8 mouse cellular contexts compared by ENCODE assay signal in the genomic region with DNA sequence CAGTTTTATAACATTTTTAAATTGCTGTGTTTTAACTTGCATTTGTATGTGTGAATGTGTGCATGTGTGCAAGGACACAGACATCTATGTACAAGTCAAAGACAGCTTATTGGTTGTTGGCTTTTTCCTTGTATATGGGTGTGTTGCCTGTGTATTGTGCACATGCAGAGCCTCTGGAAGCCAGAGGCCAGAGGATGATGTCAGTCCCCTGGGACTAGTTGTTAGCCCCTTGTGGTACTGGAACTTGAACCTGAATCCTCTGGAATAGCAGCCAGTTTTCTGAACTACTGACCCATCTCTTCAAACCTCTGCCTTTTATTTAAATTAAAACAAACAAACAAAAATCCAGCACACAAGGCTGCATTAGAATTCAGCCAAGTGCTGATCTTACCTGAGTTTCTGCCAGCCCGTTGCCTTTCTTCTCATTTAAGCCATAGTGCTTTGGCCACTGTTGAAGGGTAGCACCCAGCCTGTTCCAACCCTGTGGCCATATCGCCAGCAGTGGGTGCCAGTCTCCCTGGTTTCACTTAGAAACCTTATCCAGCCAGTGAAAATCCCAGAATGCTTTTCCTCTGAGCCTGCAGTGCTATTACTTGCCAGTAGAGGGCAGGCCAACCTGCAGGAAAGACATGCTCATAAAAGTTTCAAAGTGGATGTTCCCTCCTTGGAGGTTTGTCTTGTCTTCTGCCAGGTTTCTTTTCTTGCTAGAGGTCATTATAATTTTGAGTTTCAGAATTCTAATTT. TPM values are rescaled to one million over a fixed set of nuclear protein-coding genes. Genes with fewer than 3 reads are reported as not detected.
A peak's percentile ranks its signal among the peaks of the same experiment; 100 is the strongest.
DNase-seq lines count a peak whose midpoint lies in the region; ATAC-seq and TF ChIP-seq lines count a peak whose summit lies in the region.

No protein-coding gene starts in this region.

- ATAC-seq in heart, postnatal 0 days (ENCODE audit: insufficient read depth, low read depth): peak; percentile 79

- H3K4me2 ChIP-seq in heart, postnatal 0 days (ENCODE audit: low read depth, low read length): no peak overlapping the region

- 34% methylated on average over 2 of the region's 2 CpGs for WGBS in forebrain, embryonic 10.5 days
- 22% methylated on average over 2 of the region's 2 CpGs for WGBS in heart, postnatal 0 days

- peaks cover 2% of the 10 kb centered on the region; the same call in 1 of the 2 replicates for H3K36me3 ChIP-seq in ES-Bruce4 (ENCODE audit: control insufficient read depth, insufficient read depth, low read length, poor library complexity, severe bottlenecking)
- H3K36me3 ChIP-seq in forebrain, embryonic 10.5 days (replicated peaks): peaks cover 93% of the 10 kb centered on the region
- peaks cover 77% of the 10 kb centered on the region for H3K36me3 ChIP-seq in heart, postnatal 0 days (replicated peaks; ENCODE audit: control insufficient read depth, insufficient read depth, low read length)

- no peaks in the 10 kb centered on the region for H3K9me3 ChIP-seq in ES-Bruce4 (replicated peaks; ENCODE audit: control insufficient read depth, insufficient read depth, low read length, poor library complexity, severe bottlenecking)
- H3K9me3 ChIP-seq in forebrain, embryonic 10.5 days: no peaks in the 10 kb centered on the region
- H3K9me3 ChIP-seq in heart, postnatal 0 days (replicated peaks; ENCODE audit: control insufficient read depth, low read length): no peaks in the 10 kb centered on the region

- TF ChIP-seq CTCF in ES-Bruce4 (IDR thresholded peaks at IDR 0.05; ENCODE audit: low read depth, low read length): peak; percentile 65
- TF ChIP-seq CTCF in brain, embryonic 14.5 days (IDR thresholded peaks at IDR 0.05; ENCODE audit: borderline replicate concordance, extremely low read depth, insufficient read depth, insufficient read length): peak; percentile 93
- TF ChIP-seq CTCF in heart, postnatal 0 days (IDR thresholded peaks at IDR 0.05; ENCODE audit: low read depth): peak; percentile 99

- H3K4me3 ChIP-seq in ES-Bruce4 (ENCODE audit: low read depth, low read length): no peak overlapping the region
- H3K4me3 ChIP-seq in forebrain, embryonic 10.5 days: no peak overlapping the region
- no peak overlapping the region for H3K4me3 ChIP-seq in heart, postnatal 0 days (ENCODE audit: low read depth, low read length)

- H3K4me1 ChIP-seq in ES-Bruce4 (ENCODE audit: control insufficient read depth, insufficient read depth, low read length): no peaks in the 10 kb centered on the region
- no peaks in the 10 kb centered on the region for H3K4me1 ChIP-seq in forebrain, embryonic 10.5 days
- no peaks in the 10 kb centered on the region for H3K4me1 ChIP-seq in heart, postnatal 0 days (ENCODE audit: control insufficient read depth, insufficient read depth)

- no peak for TF ChIP-seq POLR2A in ES-Bruce4 (IDR thresholded peaks at IDR 0.05; ENCODE audit: insufficient read depth, low read length)
- no peak for TF ChIP-seq POLR2A in brain, embryonic 14.5 days (IDR thresholded peaks at IDR 0.05; ENCODE audit: borderline replicate concordance, extremely low read depth, insufficient read depth, insufficient read length, poor library complexity, severe bottlenecking)

- TF ChIP-seq EP300 in ES-Bruce4 (IDR thresholded peaks at IDR 0.05; ENCODE audit: insufficient read depth, low read depth, low read length): no peak
- TF ChIP-seq EP300 in heart, postnatal 0 days (IDR thresholded peaks at IDR 0.05; ENCODE audit: low read depth): no peak

- DNase-seq in brain, embryonic 14.5 days (ENCODE audit: low read depth): peak; percentile 83
- peak; percentile 71 for DNase-seq in forebrain, embryonic 10.5 days (ENCODE audit: extremely low spot score, low spot score)
- DNase-seq in heart, postnatal 0 days (ENCODE audit: low spot score): peak; percentile 83
- peak; percentile 81 for DNase-seq in layer of hippocampus, adult 11-12 months (ENCODE audit: low spot score)
- DNase-seq in lung, adult 18-20 months: peak; percentile 78 to 89
- DNase-seq in ovary, postnatal 14 days (ENCODE audit: low spot score): peak; percentile 79
- peak; percentile 80 for DNase-seq in thymus, postnatal 0 days (ENCODE audit: low spot score)

- no peaks in the 10 kb centered on the region for H3K27me3 ChIP-seq in ES-Bruce4 (ENCODE audit: control insufficient read depth, insufficient read depth, low read length, poor library complexity, severe bottlenecking)
- H3K27me3 ChIP-seq in forebrain, embryonic 10.5 days (ENCODE audit: poor library complexity, severe bottlenecking): no peaks in the 10 kb centered on the region
- H3K27me3 ChIP-seq in heart, postnatal 0 days (ENCODE audit: control insufficient read depth, insufficient read depth, low read length): no peaks in the 10 kb centered on the region

- H3K27ac ChIP-seq in ES-Bruce4 (ENCODE audit: insufficient read depth, low read length): no peak overlapping the region
- no peak overlapping the region for H3K27ac ChIP-seq in forebrain, embryonic 10.5 days
- H3K27ac ChIP-seq in heart, postnatal 0 days (ENCODE audit: low read depth): no peak overlapping the region

- H3K9ac ChIP-seq in ES-Bruce4 (ENCODE audit: low read depth, poor library complexity, severe bottlenecking): no peak overlapping the region
- no peak overlapping the region for H3K9ac ChIP-seq in heart, postnatal 0 days (replicated peaks; ENCODE audit: low read depth, low read length)

RNA-seq across cellular contexts. Expression of gene Lias, which starts 10.1 kb away (rescaled TPM):
- 45.7 and 53.5 TPM in 2 replicates for polyA plus RNA-seq in ES-Bruce4 (2011; ENCODE audit: insufficient read depth, insufficient read length, low read depth, missing spikeins)
- 33.3 and 35.3 TPM in 2 replicates for polyA plus RNA-seq in brain, embryonic 14.5 days (2012; rRNA removed)
- polyA plus RNA-seq in forebrain, embryonic 10.5 days (2016; fragmentation: Nextera tagmentation; extraction: Ambion mirVana): 68.9 and 72.5 TPM in 2 replicates
- 26.2 and 36.8 TPM in 2 replicates for total RNA-seq in heart, postnatal 0 days (2014; rRNA removed; ENCODE audit: low replicate concordance)
- 71.5 and 75.2 TPM in 2 replicates for polyA plus RNA-seq in heart, postnatal 0 days (2015; fragmentation: Nextera tagmentation; extraction: Ambion mirVana)
- polyA plus RNA-seq in thymus, postnatal 0 days (2015; fragmentation: Nextera tagmentation; extraction: Ambion mirVana): 69.5 and 74.3 TPM in 2 replicates

RNA-seq across cellular contexts. Expression of gene Rpl9, which starts 10.2 kb away (rescaled TPM):
- polyA plus RNA-seq in ES-Bruce4 (2011; ENCODE audit: insufficient read depth, insufficient read length, low read depth, missing spikeins): 573 and 625 TPM in 2 replicates
- 765 and 780 TPM in 2 replicates for polyA plus RNA-seq in brain, embryonic 14.5 days (2012; rRNA removed)
- 993 and 1,007 TPM in 2 replicates for polyA plus RNA-seq in forebrain, embryonic 10.5 days (2016; fragmentation: Nextera tagmentation; extraction: Ambion mirVana)
- 1,074 and 1,362 TPM in 2 replicates for total RNA-seq in heart, postnatal 0 days (2014; rRNA removed; ENCODE audit: low replicate concordance)
- polyA plus RNA-seq in heart, postnatal 0 days (2015; fragmentation: Nextera tagmentation; extraction: Ambion mirVana): 506 and 542 TPM in 2 replicates
- 1,355 and 1,379 TPM in 2 replicates for polyA plus RNA-seq in thymus, postnatal 0 days (2015; fragmentation: Nextera tagmentation; extraction: Ambion mirVana)

RNA-seq across cellular contexts. Expression of gene Ugdh, which starts 34.3 kb away (rescaled TPM):
- polyA plus RNA-seq in ES-Bruce4 (2011; ENCODE audit: insufficient read depth, insufficient read length, low read depth, missing spikeins): 31.4 and 33.7 TPM in 2 replicates
- polyA plus RNA-seq in brain, embryonic 14.5 days (2012; rRNA removed): 39.2 and 40.0 TPM in 2 replicates
- polyA plus RNA-seq in forebrain, embryonic 10.5 days (2016; fragmentation: Nextera tagmentation; extraction: Ambion mirVana): 62.9 and 64.5 TPM in 2 replicates
- total RNA-seq in heart, postnatal 0 days (2014; rRNA removed; ENCODE audit: low replicate concordance): 16.3 and 21.0 TPM in 2 replicates
- polyA plus RNA-seq in heart, postnatal 0 days (2015; fragmentation: Nextera tagmentation; extraction: Ambion mirVana): 24.6 and 27.1 TPM in 2 replicates
- polyA plus RNA-seq in thymus, postnatal 0 days (2015; fragmentation: Nextera tagmentation; extraction: Ambion mirVana): 57.7 and 58.2 TPM in 2 replicates

RNA-seq across cellular contexts. Expression of gene Klb, which starts 53.3 kb away (rescaled TPM):
- not detected in 2 replicates for polyA plus RNA-seq in ES-Bruce4 (2011; ENCODE audit: insufficient read depth, insufficient read length, low read depth, missing spikeins)
- polyA plus RNA-seq in brain, embryonic 14.5 days (2012; rRNA removed): 0.13 and 0.14 TPM in 2 replicates
- polyA plus RNA-seq in forebrain, embryonic 10.5 days (2016; fragmentation: Nextera tagmentation; extraction: Ambion mirVana): 0.04 and 0.12 TPM in 2 replicates
- not detected in 2 replicates for total RNA-seq in heart, postnatal 0 days (2014; rRNA removed; ENCODE audit: low replicate concordance)
- 0.05 TPM in 1 of 2 replicates, not detected in the other for polyA plus RNA-seq in heart, postnatal 0 days (2015; fragmentation: Nextera tagmentation; extraction: Ambion mirVana)
- 0.13 TPM in 1 of 2 replicates, not detected in the other for polyA plus RNA-seq in thymus, postnatal 0 days (2015; fragmentation: Nextera tagmentation; extraction: Ambion mirVana)
